Mouse (Mus musculus): ENCODE results near the gene Abcd2. TPM values are rescaled to one million over a fixed set of nuclear protein-coding genes. Genes with fewer than 3 reads are reported as not detected.

Gene Abcd2
- 22.4 and 25.3 TPM in 2 replicates for polyA plus RNA-seq (2014; fragmentation: Nextera tagmentation; extraction: Ambion mirVana)

GRCm38 (mm10) chr15:91191412-91192222, at the start of gene Abcd2:
Gene Abcd2, minus strand, starts transcription at chr15:91191799.
- peaks cover 3% of the 10 kb centered on the region; the same call in 1 of the 2 replicates for H3K4me1 ChIP-seq (replicated peaks; ENCODE audit: control insufficient read depth, insufficient read depth, low read length)
- WGBS: under 1% methylated on average over 22 of the region's 22 CpGs

DNA sequence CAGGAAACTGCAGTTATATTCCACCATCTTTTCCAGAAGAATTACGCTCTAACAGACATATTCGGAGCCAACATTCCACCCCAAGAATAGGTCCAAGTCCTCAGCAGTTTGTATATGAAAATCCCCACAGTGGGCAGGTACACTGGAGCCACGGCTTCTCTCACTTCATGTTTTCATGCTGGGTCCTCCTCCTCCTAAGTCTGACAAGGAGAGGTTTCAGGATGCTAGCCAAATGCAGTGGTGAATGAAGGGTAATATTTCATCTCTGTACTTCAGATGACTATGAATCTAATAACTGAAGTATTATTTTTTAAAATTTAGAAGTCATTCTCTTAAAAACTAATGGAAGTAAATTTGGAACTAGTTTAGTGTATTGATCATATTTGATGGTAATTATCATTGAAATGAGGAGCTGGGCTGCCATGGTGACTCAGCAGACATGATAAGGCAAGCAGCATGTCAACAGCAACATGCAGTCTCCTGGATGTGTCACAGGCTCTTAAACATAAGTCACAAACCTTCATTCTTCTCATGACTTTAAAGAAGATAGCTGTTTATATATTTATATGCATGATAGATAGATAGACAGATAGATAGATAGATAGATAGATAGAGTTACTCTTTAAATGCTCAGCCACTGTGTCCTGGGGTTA, 49.2 kb upstream of the Abcd2 start:
- Histone ChIP-seq H3K4me3 (ENCODE audit: low read depth, low read length) (no peak overlapping the region), H3K27ac (ENCODE audit: low read depth, low read length) (no peak overlapping the region), H3K27me3 (ENCODE audit: control insufficient read depth, insufficient read depth, low read length) (no peaks in the 10 kb centered on the region), H3K9ac (ENCODE audit: low read length) (no peak overlapping the region), H3K4me2 (ENCODE audit: low read depth, low read length, severe bottlenecking) (no peak overlapping the region), H3K4me1 (replicated peaks; ENCODE audit: control insufficient read depth, insufficient read depth, low read length) (no peaks in the 10 kb centered on the region; the same call in 1 of the 2 replicates), H3K36me3 (ENCODE audit: control insufficient read depth, insufficient read depth, low read length) (no peaks in the 10 kb centered on the region), H3K9me3 (ENCODE audit: control insufficient read depth, low read length) (no peaks in the 10 kb centered on the region)
- no peak for DNase-seq (ENCODE audit: low spot score)
- WGBS: 91% methylated on average over 3 of the region's 3 CpGs
- ATAC-seq (replicated peaks; ENCODE audit: low FRiP score): no peak

More at GRCm38 (mm10) chr15:91191412-91192222, at the start of gene Abcd2:
- Histone ChIP-seq H3K4me2 (ENCODE audit: low read depth, low read length, severe bottlenecking) (peak within 1 kb of the TSS; percentile 91), H3K9me3 (ENCODE audit: control insufficient read depth, low read length) (no peaks in the 10 kb centered on the region), H3K27ac (ENCODE audit: low read depth, low read length) (peak within 1 kb of the TSS; percentile 74), H3K9ac (ENCODE audit: low read length) (peak within 1 kb of the TSS; percentile 73), H3K36me3 (ENCODE audit: control insufficient read depth, insufficient read depth, low read length) (no peaks in the 10 kb centered on the region), H3K27me3 (ENCODE audit: control insufficient read depth, insufficient read depth, low read length) (no peaks in the 10 kb centered on the region), H3K4me3 (ENCODE audit: low read depth, low read length) (peak within 1 kb of the TSS; percentile 58)
- ATAC-seq (replicated peaks; ENCODE audit: low FRiP score): peak; percentile 97
- peak; percentile 90 for DNase-seq (ENCODE audit: low spot score)

DNA sequence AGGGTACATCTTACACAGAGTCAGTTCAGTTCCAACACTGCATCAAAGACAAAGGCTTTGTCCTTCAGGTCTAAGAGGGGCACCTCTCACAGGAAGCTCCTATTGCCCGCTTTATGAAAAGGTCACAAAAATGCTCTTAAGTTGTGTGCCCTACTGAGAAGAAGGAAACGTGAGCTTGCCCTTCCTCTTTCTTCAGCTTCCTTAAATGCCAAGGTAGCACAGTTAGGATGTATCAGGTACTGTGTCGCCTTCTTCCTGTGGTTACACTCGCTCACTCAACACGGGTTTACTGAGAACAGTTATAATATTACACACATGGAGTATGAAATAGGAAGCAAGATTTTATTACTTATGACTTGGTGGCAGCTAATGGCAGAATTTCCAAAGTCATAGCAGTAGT, 45.7 kb upstream of the Abcd2 start:
- ATAC-seq (replicated peaks; ENCODE audit: low FRiP score): no peak
- no peak overlapping the region for H3K9ac ChIP-seq (ENCODE audit: low read length)
- 88% methylated on average over 5 of the region's 5 CpGs for WGBS

GRCm38 (mm10) chr15:91206518-91206917, 14.9 kb upstream of the Abcd2 start:
- Histone ChIP-seq H3K4me2 (ENCODE audit: low read depth, low read length, severe bottlenecking) (no peak overlapping the region), H3K4me3 (ENCODE audit: low read depth, low read length) (no peak overlapping the region), H3K9ac (ENCODE audit: low read length) (no peak overlapping the region), H3K27ac (ENCODE audit: low read depth, low read length) (no peak overlapping the region), H3K4me1 (replicated peaks; ENCODE audit: control insufficient read depth, insufficient read depth, low read length) (no peaks in the 10 kb centered on the region), H3K27me3 (ENCODE audit: control insufficient read depth, insufficient read depth, low read length) (no peaks in the 10 kb centered on the region), H3K36me3 (ENCODE audit: control insufficient read depth, insufficient read depth, low read length) (no peaks in the 10 kb centered on the region), H3K9me3 (ENCODE audit: control insufficient read depth, low read length) (no peaks in the 10 kb centered on the region)
- ATAC-seq (replicated peaks; ENCODE audit: low FRiP score) (no peak), DNase-seq (ENCODE audit: low spot score) (no peak)
- WGBS: 95% methylated on average over 5 of the region's 5 CpGs

More for the DNA sequence above, 45.7 kb upstream of the Abcd2 start:
- no peak for DNase-seq (ENCODE audit: low spot score)
- no peak overlapping the region for H3K27ac ChIP-seq (ENCODE audit: low read depth, low read length)
- no peaks in the 10 kb centered on the region for H3K27me3 ChIP-seq (ENCODE audit: control insufficient read depth, insufficient read depth, low read length)
- no peaks in the 10 kb centered on the region for H3K4me1 ChIP-seq (replicated peaks; ENCODE audit: control insufficient read depth, insufficient read depth, low read length)
- H3K4me3 ChIP-seq (ENCODE audit: low read depth, low read length): no peak overlapping the region
- no peaks in the 10 kb centered on the region for H3K36me3 ChIP-seq (ENCODE audit: control insufficient read depth, insufficient read depth, low read length)
- H3K4me2 ChIP-seq (ENCODE audit: low read depth, low read length, severe bottlenecking): no peak overlapping the region
- H3K9me3 ChIP-seq (ENCODE audit: control insufficient read depth, low read length): no peaks in the 10 kb centered on the region

- no peak overlapping the region for H3K9ac ChIP-seq (ENCODE audit: low read length)
- H3K4me3 ChIP-seq (ENCODE audit: low read depth, low read length): no peak overlapping the region
- 87% methylated on average over 3 of the region's 3 CpGs for WGBS
- no peaks in the 10 kb centered on the region for H3K27me3 ChIP-seq (ENCODE audit: control insufficient read depth, insufficient read depth, low read length)
- H3K27ac ChIP-seq (ENCODE audit: low read depth, low read length): no peak overlapping the region
- no peak overlapping the region for H3K4me2 ChIP-seq (ENCODE audit: low read depth, low read length, severe bottlenecking)
- DNase-seq (ENCODE audit: low spot score) (no peak), ATAC-seq (replicated peaks; ENCODE audit: low FRiP score) (no peak)
- no peaks in the 10 kb centered on the region for H3K9me3 ChIP-seq (ENCODE audit: control insufficient read depth, low read length)
- no peaks in the 10 kb centered on the region for H3K36me3 ChIP-seq (ENCODE audit: control insufficient read depth, insufficient read depth, low read length)
- H3K4me1 ChIP-seq (replicated peaks; ENCODE audit: control insufficient read depth, insufficient read depth, low read length): no peaks in the 10 kb centered on the region
These were observed 11.9 kb upstream of the Abcd2 start for GRCm38 (mm10) chr15:91203521-91203920.

DNA sequence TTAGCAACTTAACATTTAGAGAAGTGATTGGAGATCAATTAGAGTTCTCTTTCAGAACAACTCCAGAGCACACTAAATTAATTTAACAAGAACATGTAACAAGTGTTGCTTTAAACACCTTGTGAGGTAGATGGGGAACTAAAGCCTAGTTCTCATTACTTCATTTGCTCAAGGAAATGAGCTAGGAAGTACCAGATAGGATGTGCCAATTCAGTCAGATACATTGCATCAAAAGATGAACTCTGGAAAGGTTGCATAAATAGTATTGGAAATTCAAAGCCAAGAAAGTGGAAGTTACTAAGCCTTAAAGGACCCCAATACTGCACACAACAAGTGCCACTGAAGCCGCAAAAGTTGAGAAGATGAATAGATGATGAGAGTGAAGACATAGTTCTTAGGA, 10.9 kb upstream of the Abcd2 start:
- Histone ChIP-seq H3K4me2 (ENCODE audit: low read depth, low read length, severe bottlenecking) (no peak overlapping the region), H3K4me1 (replicated peaks; ENCODE audit: control insufficient read depth, insufficient read depth, low read length) (no peaks in the 10 kb centered on the region), H3K9ac (ENCODE audit: low read length) (no peak overlapping the region), H3K27ac (ENCODE audit: low read depth, low read length) (no peak overlapping the region), H3K4me3 (ENCODE audit: low read depth, low read length) (no peak overlapping the region), H3K27me3 (ENCODE audit: control insufficient read depth, insufficient read depth, low read length) (no peaks in the 10 kb centered on the region), H3K9me3 (ENCODE audit: control insufficient read depth, low read length) (no peaks in the 10 kb centered on the region), H3K36me3 (ENCODE audit: control insufficient read depth, insufficient read depth, low read length) (no peaks in the 10 kb centered on the region)
- ATAC-seq (replicated peaks; ENCODE audit: low FRiP score) (no peak), DNase-seq (ENCODE audit: low spot score) (no peak)
- WGBS: 92% methylated on average over 1 of the region's 1 CpGs

DNA sequence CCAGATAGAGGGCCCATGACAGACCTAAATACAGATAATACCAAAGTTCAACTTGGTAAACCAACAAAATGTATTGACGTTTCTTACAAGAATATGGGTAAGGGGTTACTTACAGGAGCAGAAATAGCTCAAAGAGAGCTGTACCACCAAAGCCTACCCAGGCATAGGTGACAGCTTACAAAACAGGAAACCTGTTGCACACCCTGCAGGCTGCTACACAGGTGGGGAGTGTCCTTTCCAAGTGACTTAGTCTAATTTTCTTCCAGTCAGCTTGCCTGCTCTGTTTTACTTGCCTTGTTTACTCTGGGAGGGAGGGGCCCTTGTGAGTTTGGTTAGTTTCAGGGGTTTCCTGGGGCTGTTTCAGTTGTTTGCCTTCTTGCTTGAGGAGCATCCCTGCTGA, 9.2 kb upstream of the Abcd2 start:
- no peak for DNase-seq (ENCODE audit: low spot score)
- no peak for ATAC-seq (replicated peaks; ENCODE audit: low FRiP score)
- Histone ChIP-seq H3K27me3 (ENCODE audit: control insufficient read depth, insufficient read depth, low read length) (no peaks in the 10 kb centered on the region), H3K4me3 (ENCODE audit: low read depth, low read length) (no peak overlapping the region), H3K36me3 (ENCODE audit: control insufficient read depth, insufficient read depth, low read length) (no peaks in the 10 kb centered on the region), H3K27ac (ENCODE audit: low read depth, low read length) (no peak overlapping the region), H3K9me3 (ENCODE audit: control insufficient read depth, low read length) (no peaks in the 10 kb centered on the region), H3K4me1 (replicated peaks; ENCODE audit: control insufficient read depth, insufficient read depth, low read length) (no peaks in the 10 kb centered on the region), H3K4me2 (ENCODE audit: low read depth, low read length, severe bottlenecking) (no peak overlapping the region), H3K9ac (ENCODE audit: low read length) (no peak overlapping the region)
- 89% methylated on average over 1 of the region's 1 CpGs for WGBS

- no peak within 1 kb of the TSS for H3K27ac ChIP-seq (ENCODE audit: low read depth, low read length)
- WGBS: 94% methylated on average over 30 of the region's 30 CpGs
- no peaks in the 10 kb centered on the region for H3K36me3 ChIP-seq (ENCODE audit: control insufficient read depth, insufficient read depth, low read length)
- ATAC-seq (replicated peaks; ENCODE audit: low FRiP score) (no peak), DNase-seq (ENCODE audit: low spot score) (no peak)
- H3K4me2 ChIP-seq (ENCODE audit: low read depth, low read length, severe bottlenecking): no peak within 1 kb of the TSS
- H3K27me3 ChIP-seq (ENCODE audit: control insufficient read depth, insufficient read depth, low read length): no peaks in the 10 kb centered on the region
- no peaks in the 10 kb centered on the region for H3K4me1 ChIP-seq (replicated peaks; ENCODE audit: control insufficient read depth, insufficient read depth, low read length)
- no peak within 1 kb of the TSS for H3K4me3 ChIP-seq (ENCODE audit: low read depth, low read length)
- no peaks in the 10 kb centered on the region for H3K9me3 ChIP-seq (ENCODE audit: control insufficient read depth, low read length)
- H3K9ac ChIP-seq (ENCODE audit: low read length): no peak within 1 kb of the TSS
These were observed 7.8 kb upstream of the Abcd2 start, which contains the start of gene CN725425 for GRCm38 (mm10) chr15:91199256-91199905. Gene CN725425, plus strand, starts transcription at chr15:91199494.
